Mouse (Mus musculus) small intestine, adult 2 months (tissue): ENCODE results near the gene Anks1. TPM values are rescaled to one million over a fixed set of nuclear protein-coding genes. Genes with fewer than 3 reads are reported as not detected.

Source experiments
- H3K27ac ChIP-seq: fragments of 200-500 bp; 2 replicates; pipeline ENCODE4 v1.5.1; 2012; ENCODE audit warnings: low read depth, low read length, control low read depth, inconsistent platforms; ENCODE audit not compliant: insufficient read depth
- H3K27me3 ChIP-seq: fragments of 200-500 bp; 2 replicates; pipeline ENCODE4 v1.6.1; 2012; ENCODE audit warnings: mild to moderate bottlenecking, moderate library complexity, low read length, inconsistent platforms; ENCODE audit not compliant: control insufficient read depth, insufficient read depth
- H3K36me3 ChIP-seq: fragments of 200-500 bp; 2 replicates; pipeline ENCODE4 v1.6.1; 2012; ENCODE audit warnings: mild to moderate bottlenecking, low read length, control low read depth, inconsistent platforms; ENCODE audit not compliant: control insufficient read depth, insufficient read depth
- H3K4me1 ChIP-seq: fragments of 200-500 bp; 2 replicates; pipeline ENCODE4 v1.6.1; 2012; ENCODE audit warnings: low read length, inconsistent platforms, mixed read lengths; ENCODE audit not compliant: control insufficient read depth, insufficient read depth, insufficient read length
- H3K4me3 ChIP-seq: fragments of 200-500 bp; 2 replicates; pipeline ENCODE4 v1.5.1; 2012; ENCODE audit warnings: low read depth, mild to moderate bottlenecking, control low read depth, inconsistent platforms, low read length, moderate library complexity
- CTCF ChIP-seq: fragments of 200-500 bp; IDR thresholded peaks from 2 replicates; pipeline ENCODE4 v1.5.1; 2012; ENCODE audit warnings: low read depth, mild to moderate bottlenecking, control low read depth, inconsistent platforms, low read length, moderate library complexity, mixed read lengths; ENCODE audit not compliant: insufficient replicate concordance, insufficient read length; ENCODE audit errors: extremely low read depth
- POLR2A ChIP-seq: fragments of 200-500 bp; IDR thresholded peaks from 2 replicates; pipeline ENCODE4 v1.6.1; 2012; ENCODE audit warnings: low read depth, mild to moderate bottlenecking, control low read depth, inconsistent platforms, low read length, moderate library complexity
- WGBS: fragments of 180-500 bp; shearing (Covaris S2); methylation state at CpG from one replicate; pipeline ENCODE4 v1.1.7; 2018; 5-methylcytosine and 5-hydroxymethylcytosine counted together
- polyA plus RNA-seq: library from polyadenylated mRNA; depleted of rRNA; stranded (reverse); fragments of >200 nt; gene quantifications from 2 replicates; pipeline ENCODE4 v1.2.3, GENCODE M21; 2012

The Anks1 gene
- polyA plus RNA-seq, 1 experiment, result 28.2 TPM

DNA sequence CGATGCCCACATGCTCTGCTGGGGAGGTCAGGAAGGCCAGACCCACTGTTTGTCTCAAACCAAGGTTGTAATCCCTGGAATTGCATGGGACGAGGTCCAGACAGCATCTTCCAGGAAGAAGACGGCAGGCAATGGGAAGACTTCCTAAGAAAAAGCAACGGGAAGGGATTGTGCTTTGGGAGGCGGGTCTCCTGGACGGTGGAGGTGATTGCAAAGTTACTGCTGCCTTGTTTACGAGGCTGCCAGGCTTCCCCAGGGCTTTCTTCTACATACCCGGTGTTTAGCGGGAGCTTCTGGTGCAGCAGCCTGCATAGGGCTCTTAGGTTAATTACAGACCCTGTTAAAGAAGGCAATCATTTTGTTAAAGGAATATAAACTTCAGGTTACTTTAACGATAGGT is 119.1 kb downstream of the Anks1 start:
- Histone ChIP-seq H3K36me3 (0 out of 2 replicates have a peak, but pooled peaks cover 3% of the 10 kb centered on the region), H3K27ac (no peak overlapping the region), H3K4me1 (peaks cover 18% of the 10 kb centered on the region), H3K4me3 (no peak overlapping the region), H3K27me3 (no peaks in the 10 kb centered on the region)
- TF ChIP-seq CTCF (no peak), POLR2A (no peak)
- 83% methylated on average over 10 of the region's 10 CpGs for WGBS

DNA sequence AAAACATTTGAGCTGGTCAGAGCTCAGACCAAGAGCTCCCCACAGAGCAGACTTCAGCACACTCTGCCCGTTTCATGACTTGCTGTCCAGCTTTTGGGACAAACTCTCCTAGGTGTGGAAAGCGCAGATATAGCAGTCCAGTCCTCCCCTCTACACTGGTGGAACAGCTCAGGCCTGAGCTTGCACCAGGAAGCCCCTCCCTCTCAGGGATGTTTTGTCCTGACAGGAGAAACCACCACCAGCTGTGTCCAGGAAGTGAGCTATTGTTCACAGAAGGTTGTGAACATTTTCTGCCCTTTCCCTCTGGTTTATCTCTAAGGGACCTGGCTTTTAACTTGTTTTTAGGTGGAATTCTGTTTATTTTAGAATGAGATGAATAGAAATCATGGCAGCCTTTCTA is 120.2 kb downstream of the Anks1 start:
- WGBS, result 84% methylated on average over 2 of the region's 2 CpGs
- no peaks in the 10 kb centered on the region for H3K27me3 ChIP-seq
- H3K4me1 ChIP-seq, result peaks cover 16% of the 10 kb centered on the region
- no peak overlapping the region for H3K27ac ChIP-seq
- no peak overlapping the region for H3K4me3 ChIP-seq
- H3K36me3 ChIP-seq, result 0 out of 2 replicates have a peak, but pooled peaks cover 3% of the 10 kb centered on the region
- TF ChIP-seq POLR2A (no peak), CTCF (no peak)

- no peak for TF ChIP-seq CTCF
- no peak for TF ChIP-seq POLR2A
- Histone ChIP-seq H3K27ac (no peak overlapping the region), H3K27me3 (no peaks in the 10 kb centered on the region), H3K4me1 (peaks cover 12% of the 10 kb centered on the region), H3K36me3 (0 out of 2 replicates have a peak, but pooled peaks cover 4% of the 10 kb centered on the region), H3K4me3 (no peak overlapping the region)
- 90% methylated on average over 10 of the region's 10 CpGs for WGBS
Measured at GRCm38 (mm10) chr17:28030446-28030845, 121.3 kb downstream of the Anks1 start.

DNA sequence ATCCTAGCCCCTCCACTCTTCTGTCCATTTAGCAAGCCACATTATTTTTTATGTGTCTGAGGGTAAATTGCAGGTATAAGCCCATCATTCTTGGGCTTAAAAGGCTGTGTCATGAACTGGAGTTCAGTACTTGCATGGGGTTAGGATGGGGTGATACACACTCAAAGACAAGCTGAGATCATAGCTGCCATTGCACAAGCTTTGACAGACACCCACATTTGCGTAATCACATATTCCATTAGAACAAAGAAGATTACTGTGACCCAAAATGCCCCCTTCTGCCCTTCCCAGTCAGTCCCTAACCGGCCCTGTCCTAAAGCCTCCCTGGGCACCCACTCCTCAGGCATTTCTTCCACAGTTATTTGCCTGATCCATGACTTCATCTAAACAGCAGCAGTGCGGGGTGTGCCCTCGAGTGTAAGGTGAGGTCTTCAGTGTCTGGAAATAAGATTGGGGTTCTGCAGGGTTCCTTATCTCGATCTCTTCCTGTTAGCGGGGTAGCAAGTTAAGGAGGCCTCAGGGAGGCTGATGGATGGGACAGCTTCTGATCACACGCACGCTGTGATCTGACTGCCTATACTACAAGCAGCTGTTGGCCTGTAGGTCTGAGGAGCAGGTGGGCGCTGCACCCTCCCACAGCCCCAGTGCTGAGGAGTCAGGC is 122.3 kb downstream of the Anks1 start:
- H3K27ac ChIP-seq, result no peak overlapping the region
- 76% methylated on average over 9 of the region's 9 CpGs for WGBS

DNA sequence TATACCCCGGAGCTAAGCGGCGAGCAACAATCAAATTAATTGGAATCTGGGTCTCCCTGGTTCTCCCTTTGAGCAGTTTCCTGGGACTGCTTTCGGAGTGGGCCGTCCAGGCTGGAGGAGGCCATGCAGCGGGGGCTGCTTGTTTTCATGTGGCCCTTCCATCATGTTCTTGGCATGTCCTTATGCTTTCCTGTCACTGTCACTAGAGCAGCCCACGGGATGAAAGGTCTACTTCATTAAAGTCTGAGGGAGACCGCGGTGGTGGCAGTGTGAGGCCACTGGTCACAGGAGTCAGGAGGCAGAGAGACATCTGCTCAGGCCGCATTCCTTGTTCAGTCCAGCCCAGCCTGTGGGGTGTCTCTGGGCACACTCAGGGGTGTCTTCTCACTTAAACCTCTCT is 123.1 kb downstream of the Anks1 start:
- Histone ChIP-seq H3K36me3 (peaks cover 6% of the 10 kb centered on the region; the same call in 1 of the 2 replicates), H3K4me1 (peaks cover 2% of the 10 kb centered on the region; the same call in 1 of the 2 replicates), H3K4me3 (no peak overlapping the region), H3K27ac (no peak overlapping the region), H3K27me3 (no peaks in the 10 kb centered on the region)
- WGBS, result 92% methylated on average over 10 of the region's 10 CpGs
- TF ChIP-seq POLR2A, result no peak
- no peak for TF ChIP-seq CTCF

More for the DNA sequence above, 122.3 kb downstream of the Anks1 start:
- Histone ChIP-seq H3K27me3 (no peaks in the 10 kb centered on the region), H3K4me3 (no peak overlapping the region), H3K4me1 (peaks cover 5% of the 10 kb centered on the region; the same call in 1 of the 2 replicates), H3K36me3 (peaks cover 6% of the 10 kb centered on the region; the same call in 1 of the 2 replicates)
- TF ChIP-seq POLR2A, result no peak
- no peak for TF ChIP-seq CTCF

DNA sequence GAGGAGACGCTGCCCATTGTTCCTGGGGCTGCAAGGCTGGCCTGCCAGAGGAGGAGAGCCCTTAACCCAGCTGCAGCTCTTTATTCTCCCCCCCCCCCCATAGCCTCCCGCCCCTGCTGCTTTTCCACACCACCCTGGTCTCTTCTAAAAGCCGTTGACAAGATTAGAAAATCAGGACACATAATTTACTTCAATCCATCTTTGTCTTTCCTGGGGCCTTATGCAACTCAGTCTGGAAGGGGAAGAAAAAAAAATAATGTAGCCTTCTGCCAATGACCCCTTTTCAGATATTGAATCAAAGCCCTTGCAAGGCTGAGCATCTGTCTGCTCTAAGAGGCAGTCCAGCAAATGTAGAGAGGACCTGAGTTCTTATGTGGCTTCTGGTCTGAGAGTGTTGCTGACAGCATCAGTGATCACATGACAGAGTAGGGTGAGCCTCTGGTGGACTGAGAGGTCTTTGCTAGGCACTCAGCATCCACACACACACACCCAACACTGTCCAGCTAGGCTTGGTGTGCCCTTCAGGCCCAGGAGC is 124.0 kb downstream of the Anks1 start:
- H3K4me1 ChIP-seq, result peaks cover 2% of the 10 kb centered on the region; the same call in 1 of the 2 replicates

GRCm38 (mm10) chr17:28034986-28035385 is 125.9 kb downstream of the Anks1 start:
- no peak overlapping the region for H3K27ac ChIP-seq
- no peak overlapping the region for H3K4me3 ChIP-seq
- WGBS, result 59% methylated on average over 8 of the region's 8 CpGs
- no peaks in the 10 kb centered on the region for H3K27me3 ChIP-seq
- H3K36me3 ChIP-seq, result peaks cover 18% of the 10 kb centered on the region
- peaks cover 2% of the 10 kb centered on the region; the same call in 1 of the 2 replicates for H3K4me1 ChIP-seq
- TF ChIP-seq CTCF (no peak), POLR2A (no peak)

More for the DNA sequence above, 124.0 kb downstream of the Anks1 start:
- Histone ChIP-seq H3K27me3 (no peaks in the 10 kb centered on the region), H3K4me3 (no peak overlapping the region), H3K36me3 (peaks cover 8% of the 10 kb centered on the region; the same call in 1 of the 2 replicates), H3K27ac (no peak overlapping the region)
- 83% methylated on average over 3 of the region's 3 CpGs for WGBS
- TF ChIP-seq POLR2A, result no peak
- no peak for TF ChIP-seq CTCF
